Mouse (Mus musculus): ENCODE data around the gene Dld. TPM values are rescaled to one million over a fixed set of nuclear protein-coding genes. Genes with fewer than 3 reads are reported as not detected.

Dld gene
- polyA plus RNA-seq, 1 experiment: 4.4 TPM

GRCm38 (mm10) chr12:31295505-31295904, 55.7 kb downstream of the Dld start:
- 25% methylated on average over 3 of the region's 3 CpGs for WGBS
- Histone ChIP-seq H3K4me1 (ENCODE audit: control insufficient read depth, insufficient read depth, insufficient read length, low read length) (peaks cover 8% of the 10 kb centered on the region), H3K27ac (ENCODE audit: insufficient read depth, low read depth, low read length) (no peak overlapping the region), H3K36me3 (ENCODE audit: control insufficient read depth, insufficient read depth, low read length) (peaks cover 3% of the 10 kb centered on the region; the same call in 1 of the 2 replicates), H3K4me3 (ENCODE audit: low read depth, low read length) (no peak overlapping the region), H3K27me3 (ENCODE audit: control insufficient read depth, insufficient read depth, low read length) (no peaks in the 10 kb centered on the region; the same call in 1 of the 2 replicates)
- TF ChIP-seq CTCF (IDR thresholded peaks at IDR 0.05; ENCODE audit: extremely low read depth, insufficient read length, insufficient replicate concordance, low read depth, low read length) (no peak), POLR2A (IDR thresholded peaks at IDR 0.05; ENCODE audit: low read depth, low read length) (no peak)

- TF ChIP-seq CTCF (IDR thresholded peaks at IDR 0.05; ENCODE audit: extremely low read depth, insufficient read length, insufficient replicate concordance, low read depth, low read length): no peak
- TF ChIP-seq POLR2A (IDR thresholded peaks at IDR 0.05; ENCODE audit: low read depth, low read length): no peak
- WGBS: 30% methylated on average over 11 of the region's 11 CpGs
- H3K4me3 ChIP-seq (ENCODE audit: low read depth, low read length): no peak overlapping the region
These were observed 56.3 kb downstream of the Dld start for GRCm38 (mm10) chr12:31294996-31295395.

GRCm38 (mm10) chr12:31294526-31294925, 56.7 kb downstream of the Dld start:
- WGBS: 20% methylated on average over 10 of the region's 10 CpGs
- no peak for TF ChIP-seq CTCF (IDR thresholded peaks at IDR 0.05; ENCODE audit: extremely low read depth, insufficient read length, insufficient replicate concordance, low read depth, low read length)
- no peak for TF ChIP-seq POLR2A (IDR thresholded peaks at IDR 0.05; ENCODE audit: low read depth, low read length)
- no peaks in the 10 kb centered on the region for H3K36me3 ChIP-seq (ENCODE audit: control insufficient read depth, insufficient read depth, low read length)
- no peak overlapping the region for H3K27ac ChIP-seq (ENCODE audit: insufficient read depth, low read depth, low read length)
- no peak overlapping the region for H3K4me3 ChIP-seq (ENCODE audit: low read depth, low read length)
- H3K27me3 ChIP-seq (ENCODE audit: control insufficient read depth, insufficient read depth, low read length): no peaks in the 10 kb centered on the region; the same call in 1 of the 2 replicates
- H3K4me1 ChIP-seq (ENCODE audit: control insufficient read depth, insufficient read depth, insufficient read length, low read length): peaks cover 8% of the 10 kb centered on the region

More at GRCm38 (mm10) chr12:31294996-31295395, 56.3 kb downstream of the Dld start:
- H3K27ac ChIP-seq (ENCODE audit: insufficient read depth, low read depth, low read length): no peak overlapping the region
- H3K36me3 ChIP-seq (ENCODE audit: control insufficient read depth, insufficient read depth, low read length): no peaks in the 10 kb centered on the region
- H3K4me1 ChIP-seq (ENCODE audit: control insufficient read depth, insufficient read depth, insufficient read length, low read length): peaks cover 8% of the 10 kb centered on the region
- H3K27me3 ChIP-seq (ENCODE audit: control insufficient read depth, insufficient read depth, low read length): no peaks in the 10 kb centered on the region; the same call in 1 of the 2 replicates

GRCm38 (mm10) chr12:31293361-31294142, 57.7 kb downstream of the Dld start:
- no peaks in the 10 kb centered on the region; the same call in 1 of the 2 replicates for H3K27me3 ChIP-seq (ENCODE audit: control insufficient read depth, insufficient read depth, low read length)
- 0 out of 2 replicates have a peak overlapping the region, but pooled peaks have one; percentile 0 for H3K27ac ChIP-seq (ENCODE audit: insufficient read depth, low read depth, low read length)
- no peak overlapping the region for H3K4me3 ChIP-seq (ENCODE audit: low read depth, low read length)
- no peaks in the 10 kb centered on the region for H3K36me3 ChIP-seq (ENCODE audit: control insufficient read depth, insufficient read depth, low read length)
- TF ChIP-seq POLR2A (IDR thresholded peaks at IDR 0.05; ENCODE audit: low read depth, low read length): no peak
- TF ChIP-seq CTCF (IDR thresholded peaks at IDR 0.05; ENCODE audit: extremely low read depth, insufficient read length, insufficient replicate concordance, low read depth, low read length): no peak
- H3K4me1 ChIP-seq (ENCODE audit: control insufficient read depth, insufficient read depth, insufficient read length, low read length): peaks cover 8% of the 10 kb centered on the region
- 21% methylated on average over 15 of the region's 15 CpGs for WGBS

- Histone ChIP-seq H3K4me1 (ENCODE audit: control insufficient read depth, insufficient read depth, insufficient read length, low read length) (peaks cover 8% of the 10 kb centered on the region), H3K27me3 (ENCODE audit: control insufficient read depth, insufficient read depth, low read length) (no peaks in the 10 kb centered on the region; the same call in 1 of the 2 replicates), H3K4me3 (ENCODE audit: low read depth, low read length) (no peak overlapping the region), H3K36me3 (ENCODE audit: control insufficient read depth, insufficient read depth, low read length) (no peaks in the 10 kb centered on the region), H3K27ac (ENCODE audit: insufficient read depth, low read depth, low read length) (no peak overlapping the region)
- WGBS: 74% methylated on average over 3 of the region's 3 CpGs
- TF ChIP-seq POLR2A (IDR thresholded peaks at IDR 0.05; ENCODE audit: low read depth, low read length) (no peak), CTCF (IDR thresholded peaks at IDR 0.05; ENCODE audit: extremely low read depth, insufficient read length, insufficient replicate concordance, low read depth, low read length) (no peak)
These were observed 60.3 kb downstream of the Dld start for GRCm38 (mm10) chr12:31290951-31291350.

- no peak overlapping the region for H3K4me3 ChIP-seq (ENCODE audit: low read depth, low read length)
- no peak for TF ChIP-seq POLR2A (IDR thresholded peaks at IDR 0.05; ENCODE audit: low read depth, low read length)
- no peak for TF ChIP-seq CTCF (IDR thresholded peaks at IDR 0.05; ENCODE audit: extremely low read depth, insufficient read length, insufficient replicate concordance, low read depth, low read length)
- WGBS: 91% methylated on average over 10 of the region's 10 CpGs
- H3K36me3 ChIP-seq (ENCODE audit: control insufficient read depth, insufficient read depth, low read length): no peaks in the 10 kb centered on the region
- peaks cover 5% of the 10 kb centered on the region; the same call in 1 of the 2 replicates for H3K4me1 ChIP-seq (ENCODE audit: control insufficient read depth, insufficient read depth, insufficient read length, low read length)
- no peak overlapping the region for H3K27ac ChIP-seq (ENCODE audit: insufficient read depth, low read depth, low read length)
- H3K27me3 ChIP-seq (ENCODE audit: control insufficient read depth, insufficient read depth, low read length): no peaks in the 10 kb centered on the region
These were observed 62.2 kb downstream of the Dld start for GRCm38 (mm10) chr12:31289046-31289445.

GRCm38 (mm10) chr12:31283617-31284136, 67.6 kb downstream of the Dld start:
- no peaks in the 10 kb centered on the region for H3K27me3 ChIP-seq (ENCODE audit: control insufficient read depth, insufficient read depth, low read length)
- no peak for TF ChIP-seq CTCF (IDR thresholded peaks at IDR 0.05; ENCODE audit: extremely low read depth, insufficient read length, insufficient replicate concordance, low read depth, low read length)
- TF ChIP-seq POLR2A (IDR thresholded peaks at IDR 0.05; ENCODE audit: low read depth, low read length): no peak
- no peaks in the 10 kb centered on the region for H3K36me3 ChIP-seq (ENCODE audit: control insufficient read depth, insufficient read depth, low read length)
- no peak overlapping the region for H3K4me3 ChIP-seq (ENCODE audit: low read depth, low read length)
- H3K27ac ChIP-seq (ENCODE audit: insufficient read depth, low read depth, low read length): no peak overlapping the region
- H3K4me1 ChIP-seq (ENCODE audit: control insufficient read depth, insufficient read depth, insufficient read length, low read length): no peaks in the 10 kb centered on the region; the same call in 1 of the 2 replicates
- WGBS: 66% methylated on average over 4 of the region's 4 CpGs
